Mouse (Mus musculus): Measurements from ENCODE around the gene Tescl. TPM values are rescaled to one million over a fixed set of nuclear protein-coding genes. Genes with fewer than 3 reads are reported as not detected.

Tescl gene
- polyA plus RNA-seq, 1 experiment = not detected

DNA sequence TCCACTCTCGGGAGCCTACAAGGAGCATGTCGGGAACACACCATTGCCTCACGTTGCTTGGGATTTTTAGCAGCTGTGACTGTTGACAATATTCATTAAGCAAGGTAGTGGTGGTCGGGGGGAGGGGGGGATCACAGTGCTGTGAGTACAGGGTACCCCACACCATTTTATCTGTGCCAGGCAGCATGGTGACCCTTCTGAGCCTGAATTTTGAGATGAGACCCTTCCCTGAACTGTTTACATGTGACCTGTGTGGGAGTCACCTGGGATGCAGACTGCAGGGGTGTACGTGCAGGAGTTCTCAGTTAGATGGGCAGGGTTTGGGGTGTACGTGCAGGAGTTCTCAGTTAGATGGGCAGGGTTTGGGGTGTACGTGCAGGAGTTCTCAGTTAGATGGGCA lies 37.4 kb downstream of the Tescl start:
- no peak for TF ChIP-seq GATA1 (IDR thresholded peaks at IDR 0.05; ENCODE audit: low read length)

DNA sequence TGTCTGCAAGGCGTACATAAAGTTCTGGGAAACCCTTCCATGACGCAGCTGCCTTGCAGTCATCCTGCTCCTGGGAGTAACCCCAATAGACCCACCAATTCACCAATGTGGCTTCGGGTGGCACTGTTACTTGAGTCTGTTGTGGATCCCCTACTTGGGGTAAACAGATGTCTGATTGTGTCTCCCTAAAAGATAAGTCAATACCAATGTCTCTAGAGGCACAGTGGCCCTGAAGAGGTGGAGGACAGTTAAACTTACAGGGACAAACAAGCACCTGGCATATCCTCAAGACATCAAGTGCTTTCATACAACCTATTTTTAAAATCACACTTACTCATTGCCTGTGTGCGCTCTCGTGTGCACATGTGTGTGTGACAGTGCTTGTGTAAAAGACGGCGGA lies 38.4 kb downstream of the Tescl start:
- no peak for TF ChIP-seq GATA1 (IDR thresholded peaks at IDR 0.05; ENCODE audit: low read length)

DNA sequence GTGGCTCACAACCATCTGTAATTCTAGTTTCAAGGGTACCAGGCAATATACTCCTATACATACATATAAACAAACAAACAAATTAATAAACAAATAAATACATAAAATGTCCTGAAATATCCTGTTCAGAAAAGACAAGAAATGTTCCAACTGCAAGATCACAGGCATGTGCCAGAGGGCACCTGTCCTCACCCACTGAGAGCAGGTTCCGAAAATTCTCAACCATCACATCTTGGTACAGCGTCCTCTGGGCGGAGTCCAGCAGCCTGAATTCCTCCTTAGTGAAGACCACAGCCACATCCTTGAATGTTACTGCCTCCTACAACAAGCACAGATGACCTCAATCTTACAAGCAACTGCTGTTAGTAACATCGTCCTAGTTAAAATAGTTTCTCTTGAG lies 39.0 kb downstream of the Tescl start:
- no peak for TF ChIP-seq GATA1 (IDR thresholded peaks at IDR 0.05; ENCODE audit: low read length)

DNA sequence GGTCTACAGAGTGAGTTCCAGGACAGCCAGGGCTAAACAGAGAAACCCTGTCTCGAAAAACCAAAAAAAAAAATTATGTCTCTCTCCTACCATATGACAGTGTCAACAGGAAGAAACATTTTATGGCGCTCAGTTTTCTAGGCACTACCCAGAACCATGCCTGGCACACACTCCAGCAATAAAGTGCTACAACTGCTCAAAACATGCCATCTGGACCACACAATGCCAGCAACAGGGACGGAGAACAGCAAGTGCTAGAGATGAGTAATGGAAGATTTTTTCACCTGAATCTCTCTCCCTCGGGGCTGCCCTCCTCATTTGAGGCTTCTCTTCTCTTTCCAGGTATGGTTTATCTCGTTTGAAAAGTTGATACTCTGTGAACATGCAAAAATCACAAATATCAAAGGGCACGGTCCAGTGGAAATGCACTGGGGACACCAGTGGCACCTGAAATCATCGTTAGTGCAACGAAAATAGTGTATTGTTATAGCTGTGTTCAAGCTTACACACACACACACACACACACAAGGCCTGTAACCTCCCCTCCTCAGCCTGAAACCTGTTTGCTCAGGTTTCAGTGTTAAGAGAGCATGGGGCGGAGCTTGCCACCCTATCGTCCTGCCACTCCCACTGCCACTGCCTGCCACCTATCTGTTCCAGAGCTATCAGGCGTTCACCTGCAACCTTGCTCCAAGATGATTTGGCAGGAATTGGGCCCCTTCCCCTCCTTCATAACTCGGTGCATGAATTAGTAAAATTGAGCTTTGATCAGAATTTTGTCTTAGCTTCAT lies 40.5 kb downstream of the Tescl start:
- no peak for TF ChIP-seq GATA1 (IDR thresholded peaks at IDR 0.05; ENCODE audit: low read length)

DNA sequence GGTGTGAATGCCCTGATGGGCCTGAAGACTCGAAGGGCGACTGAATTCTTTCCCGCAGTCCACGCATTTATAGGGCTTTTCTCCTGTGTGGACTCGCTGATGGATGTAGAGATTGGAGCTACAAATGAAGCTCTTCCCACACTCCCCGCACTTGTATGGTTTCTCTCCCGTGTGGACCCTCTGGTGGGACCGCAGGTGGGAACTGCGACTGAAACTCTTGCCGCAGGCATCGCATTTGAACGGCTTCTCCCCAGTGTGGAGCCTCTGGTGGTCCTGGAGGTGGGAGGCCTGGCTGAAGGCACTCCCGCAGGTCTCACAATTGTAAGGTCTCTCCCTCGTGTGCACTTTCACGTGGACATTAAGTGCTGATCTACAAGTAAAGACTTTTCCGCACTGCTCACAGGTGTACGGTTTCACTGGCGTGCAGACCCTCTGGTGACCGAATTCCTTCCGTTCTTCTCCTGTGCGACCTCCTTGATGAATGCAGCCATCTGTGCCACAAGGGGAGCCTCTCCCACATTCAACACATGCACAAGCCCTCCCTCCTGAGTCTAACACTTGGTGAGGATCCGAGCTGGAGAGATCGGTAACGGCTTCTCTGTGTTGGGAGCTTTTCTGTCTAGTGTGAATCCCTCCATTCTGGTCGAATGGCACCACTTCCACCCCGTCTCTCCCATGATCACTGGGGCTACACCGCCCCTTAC lies 42.2 kb downstream of the Tescl start:
- TF ChIP-seq GATA1 (IDR thresholded peaks at IDR 0.05; ENCODE audit: low read length) = no peak

DNA sequence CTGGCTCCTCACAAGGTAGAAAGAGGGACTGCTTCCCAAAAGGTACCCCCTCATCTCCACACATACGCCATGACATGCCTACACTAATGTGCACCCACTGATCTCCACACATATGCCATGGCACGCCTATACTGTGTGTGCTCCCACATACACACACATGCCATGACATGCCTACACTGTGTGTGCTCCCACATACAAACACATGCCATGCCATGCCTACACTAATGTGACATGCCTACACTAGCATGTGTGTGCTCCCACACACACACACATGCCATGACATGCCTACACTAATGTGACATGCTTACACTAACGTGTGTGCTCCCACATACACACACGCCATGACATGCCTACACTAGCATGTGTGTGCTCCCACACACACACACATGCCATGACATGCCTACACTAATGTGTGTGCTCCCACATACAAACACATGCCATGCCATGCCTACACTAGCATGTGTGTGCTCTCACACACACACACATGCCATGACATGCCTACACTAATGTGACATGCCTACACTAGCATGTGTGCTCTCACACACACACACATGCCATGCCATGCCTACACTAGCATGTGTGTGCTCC lies 43.5 kb downstream of the Tescl start:
- no peak for TF ChIP-seq GATA1 (IDR thresholded peaks at IDR 0.05; ENCODE audit: low read length)

GRCm38 (mm10) chr7:24288512-24288911 lies 45.2 kb downstream of the Tescl start:
- no peak for TF ChIP-seq GATA1 (IDR thresholded peaks at IDR 0.05; ENCODE audit: low read length)

GRCm38 (mm10) chr7:24287670-24288069 lies 46.1 kb downstream of the Tescl start:
- TF ChIP-seq GATA1 (IDR thresholded peaks at IDR 0.05; ENCODE audit: low read length) = no peak

DNA sequence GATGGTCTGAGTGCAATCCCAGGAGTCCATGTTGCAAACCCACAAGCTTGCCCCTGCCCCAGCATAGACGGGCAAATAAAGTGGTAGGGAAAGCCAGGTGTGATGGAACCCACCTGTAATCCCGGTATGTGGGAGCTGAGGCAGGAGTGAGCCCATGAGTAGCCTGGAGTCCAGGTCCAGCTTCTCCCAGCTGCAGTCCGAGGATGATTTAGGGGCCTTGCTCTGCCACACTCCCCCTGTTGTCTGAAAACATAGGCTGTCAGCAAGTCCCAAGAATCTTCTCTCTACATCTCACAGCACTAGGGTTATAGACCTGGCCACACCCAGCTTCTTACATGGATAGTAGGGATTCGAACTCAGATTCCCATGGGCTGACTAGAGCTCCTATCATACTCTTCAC lies 46.8 kb downstream of the Tescl start:
- no peak for TF ChIP-seq GATA1 (IDR thresholded peaks at IDR 0.05; ENCODE audit: low read length)

DNA sequence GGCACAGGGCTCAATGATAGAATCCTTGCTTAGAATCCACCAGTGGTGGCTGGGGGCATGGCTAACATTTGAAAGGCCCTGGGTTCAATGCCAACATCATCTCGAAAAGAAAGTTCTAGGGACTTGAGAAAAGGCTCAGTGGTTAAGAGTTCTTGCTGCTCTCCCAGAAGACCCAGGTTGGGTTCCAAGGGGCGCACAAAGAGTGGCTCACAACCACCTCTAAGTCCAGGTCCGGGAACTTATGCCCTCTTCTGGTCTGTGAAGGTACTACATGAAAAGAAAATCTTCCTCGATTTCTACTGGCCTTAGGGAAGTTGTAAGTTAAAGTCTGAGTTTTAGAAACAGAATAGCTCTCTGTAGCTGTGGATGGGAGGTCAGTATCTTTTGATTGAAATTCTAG lies 47.6 kb downstream of the Tescl start:
- no peak for TF ChIP-seq GATA1 (IDR thresholded peaks at IDR 0.05; ENCODE audit: low read length)

Other genes starting within 250 kb of the Tescl start
- 0.05 TPM in 2 replicates for gene Zfp112, start 221.6 kb downstream of the Tescl start, polyA plus RNA-seq (2012)
- 3.2 and 3.6 TPM in 2 replicates for gene Zfp235, start 199.8 kb downstream of the Tescl start, polyA plus RNA-seq (2012)
- gene Zfp114, start 158.9 kb downstream of the Tescl start, polyA plus RNA-seq (2012) = not detected in 2 replicates
- gene Zfp111, start 122.5 kb downstream of the Tescl start, polyA plus RNA-seq (2012) = 0.37 and 0.95 TPM in 2 replicates
- 0.31 and 0.56 TPM in 2 replicates for gene Zfp109, start 96.4 kb downstream of the Tescl start, polyA plus RNA-seq (2012)
- gene Zfp108, start 79.1 kb downstream of the Tescl start, polyA plus RNA-seq (2012) = 0.08 and 0.09 TPM in 2 replicates
- gene Zfp93, start 63.5 kb downstream of the Tescl start, polyA plus RNA-seq (2012) = 2.0 and 2.2 TPM in 2 replicates
- 7.2 and 9.2 TPM in 2 replicates for gene Zfp61, start 32.7 kb downstream of the Tescl start, polyA plus RNA-seq (2012)
- gene Zfp94, start 17.3 kb downstream of the Tescl start, polyA plus RNA-seq (2012) = 5.0 and 5.9 TPM in 2 replicates
- not detected in 2 replicates for gene Lypd5, start 15.3 kb upstream of the Tescl start, polyA plus RNA-seq (2012)
- 72.1 and 73.9 TPM in 2 replicates for gene Kcnn4, start 36.3 kb upstream of the Tescl start, polyA plus RNA-seq (2012)
- gene Smg9, start 65.7 kb upstream of the Tescl start, polyA plus RNA-seq (2012) = 68.9 and 82.0 TPM in 2 replicates
- 0.06 and 0.15 TPM in 2 replicates for gene Irgc1, start 118.4 kb upstream of the Tescl start, polyA plus RNA-seq (2012)
- gene Plaur, start 128.5 kb upstream of the Tescl start, polyA plus RNA-seq (2012) = not detected in 2 replicates
- 0.05 and 0.08 TPM in 2 replicates for gene Cadm4, start 148.1 kb upstream of the Tescl start, polyA plus RNA-seq (2012)
- gene Zfp428, start 173.1 kb upstream of the Tescl start, polyA plus RNA-seq (2012) = 96.8 and 126 TPM in 2 replicates
- gene AC161166.1, start 178.5 kb upstream of the Tescl start, polyA plus RNA-seq (2012) = not detected in 2 replicates
- 9.6 and 12.1 TPM in 2 replicates for gene Irgq, start 196.8 kb upstream of the Tescl start, polyA plus RNA-seq (2012)
- gene Pinlyp, start 212.2 kb upstream of the Tescl start, polyA plus RNA-seq (2012) = not detected in 2 replicates
- gene Xrcc1, start 212.4 kb upstream of the Tescl start, polyA plus RNA-seq (2012) = 330 and 397 TPM in 2 replicates